Mouse (Mus musculus) liver, embryonic 12.5 days (tissue): Measurements from ENCODE around the gene Gab3. TPM values are rescaled to one million over a fixed set of nuclear protein-coding genes. Genes with fewer than 3 reads are reported as not detected.
"Not testable (repeated sequence)": the region's sequence is repeated elsewhere in the genome, so short reads cannot be mapped to it uniquely, and the experiment has no call there.

Experiments used
- ATAC-seq: fragments of 200-750 bp; cut with Nextera tagmentation; 2 replicates; pipeline ENCODE4 v1.8.0; 2017; ENCODE audit warnings: moderate number of reproducible peaks, mild to moderate bottlenecking, moderate library complexity
- H3K27ac ChIP-seq: fragments of 300-500 bp; sonication (generic); 2 replicates; pipeline ENCODE4 v1.5.1; 2016; ENCODE audit warnings: mild to moderate bottlenecking
- H3K27me3 ChIP-seq: fragments of 300-500 bp; sonication (generic); replicated peaks from 2 replicates; pipeline ENCODE4 v1.6.1; 2016; ENCODE audit warnings: mild to moderate bottlenecking, moderate library complexity
- H3K36me3 ChIP-seq: fragments of 300-500 bp; sonication (generic); 2 replicates; pipeline ENCODE4 v1.6.1; 2016; ENCODE audit warnings: mild to moderate bottlenecking, moderate library complexity
- H3K4me1 ChIP-seq: fragments of 300-500 bp; sonication (generic); 2 replicates; pipeline ENCODE4 v1.6.1; 2016
- H3K4me2 ChIP-seq: fragments of 300-500 bp; sonication (generic); 2 replicates; pipeline ENCODE4 v1.6.1; 2016; ENCODE audit warnings: mild to moderate bottlenecking, moderate library complexity
- H3K4me3 ChIP-seq: fragments of 300-500 bp; sonication (generic); 2 replicates; pipeline ENCODE4 v1.5.1; 2016; ENCODE audit warnings: mild to moderate bottlenecking, moderate library complexity
- H3K9ac ChIP-seq: fragments of 300-500 bp; sonication (generic); 2 replicates; pipeline ENCODE4 v1.6.1; 2016; ENCODE audit warnings: mild to moderate bottlenecking, moderate library complexity
- H3K9me3 ChIP-seq: fragments of 300-500 bp; sonication (generic); replicated peaks from 2 replicates; pipeline ENCODE4 v1.6.1; 2016; ENCODE audit warnings: mild to moderate bottlenecking, moderate library complexity
- WGBS: fragments of 180-500 bp; shearing (Covaris S2); methylation state at CpG from one replicate; pipeline ENCODE4 v1.1.7; 2016; ENCODE audit not compliant: insufficient replicate concordance; 5-methylcytosine and 5-hydroxymethylcytosine counted together
- polyA plus RNA-seq: library from polyadenylated mRNA; unstranded; fragments of >200 nt; fragmentation: Nextera tagmentation; extraction: Ambion mirVana; gene quantifications from 2 replicates; pipeline ENCODE4 v1.2.1, GENCODE M21; 2016

Gene Gab3
- polyA plus RNA-seq, 1 experiment from 2014 or later = 1.4 TPM

GRCm38 (mm10) chrX:74959161-74959560, 126.1 kb downstream of the Gab3 start:
- not testable (repeated sequence) for H3K9ac ChIP-seq, H3K4me2 ChIP-seq, H3K36me3 ChIP-seq, H3K9me3 ChIP-seq, H3K27ac ChIP-seq, ATAC-seq, H3K4me1 ChIP-seq, H3K27me3 ChIP-seq, H3K4me3 ChIP-seq
- 51% methylated on average over 7 of the region's 7 CpGs for WGBS

Other genes with a start within 250 kb of the Gab3 start
- not detected in 2 replicates for gene Gm5936, start 248.3 kb downstream of the Gab3 start, polyA plus RNA-seq
- gene Dkc1, start 10.4 kb upstream of the Gab3 start, polyA plus RNA-seq = 160 TPM in 2 replicates
- gene Mpp1, start 45.6 kb upstream of the Gab3 start, polyA plus RNA-seq = 78.0 and 81.0 TPM in 2 replicates
- not detected in 2 replicates for gene Smim9, start 78.3 kb upstream of the Gab3 start, polyA plus RNA-seq